Mouse (Mus musculus): ENCODE data around the gene Slfn3. TPM values are rescaled to one million over a fixed set of nuclear protein-coding genes. Genes with fewer than 3 reads are reported as not detected.

Gene Slfn3
- polyA plus RNA-seq, 1 experiment from 2014 or later: 1.3 TPM

Other genes starting within 250 kb of the Slfn3 start
- 0.94 and 1.8 TPM in 2 replicates for gene Slfn5, start 240.0 kb upstream of the Slfn3 start, polyA plus RNA-seq (2015; fragmentation: Nextera tagmentation; extraction: Ambion mirVana)
- gene Slfn9, start 199.5 kb upstream of the Slfn3 start, polyA plus RNA-seq (2015; fragmentation: Nextera tagmentation; extraction: Ambion mirVana): 17.4 TPM in 2 replicates
- gene Slfn8, start 170.5 kb upstream of the Slfn3 start, polyA plus RNA-seq (2015; fragmentation: Nextera tagmentation; extraction: Ambion mirVana): 0.62 and 0.74 TPM in 2 replicates
- gene Slfn2, start 126.2 kb upstream of the Slfn3 start, polyA plus RNA-seq (2015; fragmentation: Nextera tagmentation; extraction: Ambion mirVana): 3.3 and 4.8 TPM in 2 replicates
- 0.14 TPM in 1 of 2 replicates, not detected in the other for gene Slfn1, start 74.5 kb upstream of the Slfn3 start, polyA plus RNA-seq (2015; fragmentation: Nextera tagmentation; extraction: Ambion mirVana)
- gene Slfn4, start 16.1 kb upstream of the Slfn3 start, polyA plus RNA-seq (2015; fragmentation: Nextera tagmentation; extraction: Ambion mirVana): 0.15 and 0.22 TPM in 2 replicates
- 0.21 and 0.51 TPM in 2 replicates for gene Slfn14, start 95.4 kb downstream of the Slfn3 start, polyA plus RNA-seq (2015; fragmentation: Nextera tagmentation; extraction: Ambion mirVana)
- 56.8 and 57.6 TPM in 2 replicates for gene Ap2b1, start 107.7 kb downstream of the Slfn3 start, polyA plus RNA-seq (2015; fragmentation: Nextera tagmentation; extraction: Ambion mirVana)
- 14.9 and 15.4 TPM in 2 replicates for gene Pex12, start 111.3 kb downstream of the Slfn3 start, polyA plus RNA-seq (2015; fragmentation: Nextera tagmentation; extraction: Ambion mirVana)
- 3.5 and 3.9 TPM in 2 replicates for gene Rasl10b, start 217.8 kb downstream of the Slfn3 start, polyA plus RNA-seq (2015; fragmentation: Nextera tagmentation; extraction: Ambion mirVana)
- 0.07 TPM in 1 of 2 replicates, not detected in the other for gene Gas2l2, start 238.1 kb downstream of the Slfn3 start, polyA plus RNA-seq (2015; fragmentation: Nextera tagmentation; extraction: Ambion mirVana)
- gene 1700020L24Rik, start 246.3 kb downstream of the Slfn3 start, polyA plus RNA-seq (2015; fragmentation: Nextera tagmentation; extraction: Ambion mirVana): 0.32 and 0.76 TPM in 2 replicates

Data from embryonic facial prominence, embryonic 13.5 days (tissue).